In the genomic region with DNA sequence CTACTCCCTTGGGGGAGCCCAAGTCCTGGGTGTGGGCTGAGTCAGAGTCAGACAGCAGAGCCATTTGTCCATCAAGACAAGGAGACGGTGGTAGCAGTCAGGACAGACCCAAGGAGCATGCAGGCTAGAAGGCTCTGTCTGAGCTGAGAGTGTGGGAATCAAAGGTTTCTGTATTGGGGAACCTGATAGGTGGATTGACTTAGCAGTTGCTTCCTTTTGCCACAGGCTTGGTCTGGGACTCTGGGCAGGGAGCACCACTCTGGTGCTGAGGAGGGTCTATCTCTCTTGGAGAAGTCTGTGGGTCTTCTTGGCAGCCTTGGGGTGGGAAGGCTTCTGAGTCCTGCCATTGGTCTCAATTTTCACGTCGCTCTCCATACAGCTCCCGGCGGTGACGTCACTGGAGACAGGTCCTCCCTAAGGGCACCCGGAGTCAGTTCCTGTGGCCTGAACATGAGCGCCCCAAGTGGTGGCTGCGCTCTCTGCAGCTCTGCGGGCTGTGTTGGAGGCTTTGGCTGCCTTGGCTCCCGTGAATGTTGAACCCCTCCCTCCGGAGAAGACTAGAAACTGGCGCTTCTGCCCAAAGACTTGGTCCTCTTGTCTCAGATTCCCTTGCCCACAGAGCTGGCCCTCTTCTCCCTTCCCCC, we compare ENCODE assay signal across 8 mouse cellular contexts. TPM values are rescaled to one million over a fixed set of nuclear protein-coding genes. Genes with fewer than 3 reads are reported as not detected.
DNase-seq lines count a peak whose midpoint lies in the region; ATAC-seq lines count a peak whose summit lies in the region.

No protein-coding gene starts in this region.

- peak; percentile 79 to 82 for DNase-seq in adrenal gland, adult 18-20 months (ENCODE audit: low spot score in 2 of 2)
- peak; percentile 60 for DNase-seq in gastrocnemius, postnatal 25 days
- DNase-seq in induced T-regulatory cell, adult 2 months (ENCODE audit: low read depth): peak; percentile 62
- DNase-seq in left cerebral cortex, adult 18-20 months (ENCODE audit: low spot score in 2 of 2): peak; percentile 76 to 81
- DNase-seq in lung, postnatal 4 days: peak; percentile 82 to 87
- DNase-seq in right cerebral cortex, postnatal 14 days: peak; percentile 80
- peak; percentile 54 to 87 for DNase-seq in urinary bladder, postnatal 4 days (ENCODE audit: low spot score in 2 of 2)

- ATAC-seq in common myeloid progenitor, adult 5-6 weeks (replicated peaks; ENCODE audit: low read depth, poor library complexity, severe bottlenecking): peak; percentile 95

RNA-seq across cellular contexts. Expression of gene Krt88, which starts 5.7 kb away (rescaled TPM):
- total RNA-seq in adrenal gland, adult 18-20 months (2021): not detected
- total RNA-seq in common myeloid progenitor, adult 5-6 weeks (2017): not detected in 2 replicates
- not detected for total RNA-seq in gastrocnemius, postnatal 25 days (2021)
- not detected for total RNA-seq in left cerebral cortex, adult 18-20 months (2021)

RNA-seq across cellular contexts. Expression of gene Krt81, which starts 10.3 kb away (rescaled TPM):
- not detected for total RNA-seq in adrenal gland, adult 18-20 months (2021)
- total RNA-seq in common myeloid progenitor, adult 5-6 weeks (2017): not detected in 2 replicates
- total RNA-seq in gastrocnemius, postnatal 25 days (2021): not detected
- total RNA-seq in left cerebral cortex, adult 18-20 months (2021): not detected

RNA-seq across cellular contexts. Expression of gene Krt87, which starts 14.6 kb away (rescaled TPM):
- not detected for total RNA-seq in adrenal gland, adult 18-20 months (2021)
- 0.09 TPM in 1 of 2 replicates, not detected in the other for total RNA-seq in common myeloid progenitor, adult 5-6 weeks (2017)
- not detected for total RNA-seq in gastrocnemius, postnatal 25 days (2021)
- total RNA-seq in left cerebral cortex, adult 18-20 months (2021): under 1 TPM in 1 of 2 experiments, not detected in 1; 0.21 TPM

RNA-seq across cellular contexts. Expression of gene Krt86, which starts 20.1 kb away (rescaled TPM):
- total RNA-seq in adrenal gland, adult 18-20 months (2021): not detected
- total RNA-seq in common myeloid progenitor, adult 5-6 weeks (2017): not detected in 2 replicates
- not detected for total RNA-seq in gastrocnemius, postnatal 25 days (2021)
- not detected for total RNA-seq in left cerebral cortex, adult 18-20 months (2021)

RNA-seq across cellular contexts. Expression of gene Krt83, which starts 38.1 kb away (rescaled TPM):
- total RNA-seq in adrenal gland, adult 18-20 months (2021): not detected
- total RNA-seq in common myeloid progenitor, adult 5-6 weeks (2017): not detected in 2 replicates
- total RNA-seq in gastrocnemius, postnatal 25 days (2021): not detected
- not detected for total RNA-seq in left cerebral cortex, adult 18-20 months (2021)

Comparison
In these comparisons a context has a peak if more than half of its experiments do, and no peak if none do; other contexts are left out.
1. Peak in every context shown above with its lines: DNase-seq and ATAC-seq.